14 mouse cellular contexts compared by ENCODE assay signal in the genomic region with DNA sequence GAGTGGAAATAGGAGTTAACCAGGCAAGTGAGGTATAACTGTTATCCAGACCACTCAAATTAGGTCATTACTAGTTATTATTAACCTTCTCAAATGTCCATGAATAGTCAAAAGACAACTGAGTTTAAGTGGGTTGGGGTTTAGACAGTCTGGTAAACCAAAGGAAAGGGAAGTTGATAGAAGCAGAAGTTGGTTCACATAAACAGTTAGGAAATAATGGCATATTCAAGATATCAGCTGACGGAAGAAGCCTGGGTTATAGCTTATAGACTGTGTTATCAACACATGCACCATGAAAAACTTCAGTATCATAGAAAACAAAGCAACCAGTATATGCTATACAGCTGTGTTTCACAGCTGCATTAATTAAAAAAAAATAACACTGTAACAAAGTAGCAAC.
"Had no signal": no experiment of that assay in that cellular context is flagged by ENCODE, and none has a peak within 500 bp of the region (broad histone marks: within the 10 kb centered on the region; RNA-seq: fewer than 3 reads in every experiment).

No protein-coding gene starts in this region.

- ATAC-seq: lung, postnatal 0 days; midbrain, embryonic 15.5 days had no signal

- DNase-seq: kidney, adult 18-20 months; kidney, adult 9 months; kidney, postnatal 14 days; layer of hippocampus, adult 9-11 months; layer of hippocampus, postnatal 36 days; liver, embryonic 13.5 days; lung, embryonic 14.5 days; right cerebral cortex, adult 18-20 months; right cerebral cortex, postnatal 14 days; right cerebral cortex, postnatal 4 days; thymus, adult 2 months; thymus, postnatal 14 days had no signal
